Mouse (Mus musculus) MN1 (cell line): ENCODE measurements at regions not wholly inside any gene's neighbourhood (a gene's known extent, or its start where the extent isn't known, plus 50 kb on each side); places are given as distances from the start of the nearest gene placed in this dataset.

Source experiments
- DNase-seq: peaks from one replicate; pipeline ENCODE4 v3.0.0-alpha.2; 2016; ENCODE audit warnings: low spot score

DNA sequence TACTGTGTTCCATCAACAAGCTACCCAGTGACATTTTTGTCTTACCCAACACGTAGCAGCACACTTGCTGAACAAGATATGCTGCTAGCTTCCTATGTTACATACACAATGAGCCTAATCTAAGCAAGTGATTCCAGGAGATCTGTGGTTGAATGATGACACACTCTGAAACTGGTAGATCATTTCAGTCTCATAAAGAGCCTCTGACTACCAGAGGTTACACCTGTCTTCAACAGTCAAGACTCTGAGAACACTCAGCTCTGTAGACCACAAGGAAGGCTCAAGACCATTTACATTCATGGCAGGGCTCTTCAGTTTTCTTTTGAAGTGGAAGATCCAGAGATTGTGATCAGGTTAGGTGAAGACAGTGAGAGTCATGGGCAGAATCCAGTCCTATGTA is 501.3 kb upstream of the Adamts16 start:
- no peak for DNase-seq

GRCm38 (mm10) chr13:71338700-71339099 is 497.1 kb upstream of the Adamts16 start:
- DNase-seq: no peak

DNA sequence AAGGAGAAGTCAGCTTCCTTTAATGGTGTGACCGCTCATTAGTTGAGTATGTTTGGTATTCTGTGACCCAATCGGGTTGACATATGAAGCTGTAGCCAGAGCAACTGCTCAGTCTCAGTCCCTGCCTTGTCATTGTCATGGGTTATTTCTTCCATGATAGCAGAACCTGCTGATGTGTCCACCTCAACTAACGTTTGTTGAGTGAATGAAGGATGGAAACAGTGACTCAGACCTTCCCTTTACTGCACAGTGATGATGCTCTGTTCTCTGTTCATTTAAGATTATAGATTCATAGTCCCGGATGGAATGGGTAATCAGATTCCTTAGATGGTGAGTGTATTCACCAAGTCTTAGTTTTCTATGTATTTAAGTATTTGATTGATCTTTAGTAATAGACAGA is 493.3 kb upstream of the Adamts16 start:
- no peak for DNase-seq

DNA sequence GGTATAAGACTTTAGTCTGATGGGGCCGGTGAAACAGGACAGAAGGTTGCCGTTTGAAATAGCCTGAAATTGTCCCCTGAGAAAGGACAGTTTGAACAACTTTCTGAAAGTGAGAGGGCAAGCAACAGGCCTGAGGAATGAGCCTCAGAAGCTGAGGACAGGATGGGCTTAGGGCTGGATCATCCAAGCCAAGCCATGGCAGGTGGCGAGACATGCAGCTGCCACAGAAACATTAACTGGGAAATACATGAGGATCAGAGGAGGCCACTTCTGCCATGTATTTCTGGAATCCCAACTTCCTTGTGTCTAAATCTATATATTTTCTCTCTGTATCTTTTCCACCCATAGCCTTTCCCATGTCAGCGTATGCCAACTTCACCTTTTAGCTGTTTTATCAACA is 491.5 kb upstream of the Adamts16 start:
- no peak for DNase-seq

DNA sequence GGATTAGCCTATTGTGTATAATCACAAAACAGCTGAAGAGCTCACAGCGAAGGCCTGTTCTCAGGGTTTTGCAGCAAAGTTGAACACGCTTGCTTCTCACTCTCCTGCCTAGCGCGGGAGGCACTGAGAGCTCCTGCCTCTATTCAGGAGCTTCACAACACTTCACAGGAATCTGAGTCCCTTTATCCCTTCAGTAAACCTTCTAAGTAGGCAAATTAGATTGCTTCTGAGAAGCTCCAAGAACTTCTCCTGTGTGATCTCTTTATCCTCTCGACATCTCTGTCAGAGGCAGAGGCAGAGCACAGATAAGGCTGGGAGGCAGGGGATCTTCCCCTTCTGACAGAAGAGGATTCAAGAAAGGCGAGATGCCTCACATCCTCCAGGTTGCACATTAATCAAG is 488.7 kb upstream of the Adamts16 start:
- DNase-seq: no peak

- DNase-seq: no peak
Observed at GRCm38 (mm10) chr13:71327802-71328753, 486.5 kb upstream of the Adamts16 start.

DNA sequence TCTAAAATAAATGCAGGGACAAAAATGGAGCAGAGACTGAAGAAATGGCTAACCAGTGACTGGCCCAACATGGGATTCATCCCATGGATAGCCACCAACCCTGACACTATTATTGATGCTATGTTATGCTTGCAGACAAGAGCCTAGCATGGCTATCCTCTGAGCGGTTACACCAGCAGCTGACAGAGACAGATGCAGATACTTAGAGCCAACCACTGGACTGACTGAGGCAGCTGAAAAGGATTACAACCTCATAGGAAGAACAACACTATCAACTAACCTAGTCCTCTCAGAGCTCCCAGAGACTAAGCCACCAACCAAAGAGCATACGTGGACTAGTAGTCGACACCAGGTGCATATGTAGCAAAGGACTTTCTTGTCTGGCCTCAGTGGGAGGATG is 478.9 kb upstream of the Adamts16 start:
- DNase-seq: no peak

GRCm38 (mm10) chr13:71303956-71304355 is 462.3 kb upstream of the Adamts16 start:
- DNase-seq: no peak

GRCm38 (mm10) chr13:71275991-71276390 is 434.4 kb upstream of the Adamts16 start:
- no peak for DNase-seq

DNA sequence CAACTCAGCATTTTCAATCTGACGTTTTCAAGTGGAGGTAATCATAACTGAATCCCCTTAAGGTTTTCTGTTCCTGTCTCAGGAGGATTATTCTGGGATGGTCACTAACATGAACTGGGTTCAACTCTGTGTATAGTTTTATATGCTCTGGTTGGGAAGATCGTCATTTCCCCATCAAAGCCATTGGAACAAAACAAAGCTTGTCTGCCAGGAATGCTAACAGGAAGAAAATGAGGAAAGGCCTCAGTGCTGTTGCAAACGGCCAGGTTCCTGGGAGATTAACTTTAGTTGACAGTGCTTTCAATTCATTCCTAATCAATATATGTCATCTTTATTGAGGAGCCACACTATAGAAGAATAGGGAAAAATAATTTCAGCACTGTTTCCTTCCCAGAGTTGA is 432.5 kb upstream of the Adamts16 start:
- DNase-seq: no peak

DNA sequence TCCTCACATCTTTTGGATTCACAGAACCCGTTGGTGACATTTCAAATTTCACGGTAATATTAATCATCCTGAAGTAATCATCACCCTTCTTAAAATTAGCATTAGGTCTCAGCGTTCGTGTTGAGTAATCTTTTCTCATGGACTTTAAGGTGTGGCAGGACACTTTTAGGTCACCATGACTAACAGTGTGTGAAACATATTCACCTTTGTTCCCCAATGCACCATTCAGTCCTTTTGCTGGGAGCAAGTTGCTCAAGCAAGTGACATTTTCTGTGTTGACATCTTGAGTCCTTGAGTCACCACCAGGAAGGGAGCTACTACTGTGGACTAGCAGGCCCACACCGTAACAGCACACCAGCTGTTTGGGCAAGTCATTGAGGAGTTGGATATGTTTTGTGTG is 431.9 kb upstream of the Adamts16 start:
- DNase-seq: no peak

DNA sequence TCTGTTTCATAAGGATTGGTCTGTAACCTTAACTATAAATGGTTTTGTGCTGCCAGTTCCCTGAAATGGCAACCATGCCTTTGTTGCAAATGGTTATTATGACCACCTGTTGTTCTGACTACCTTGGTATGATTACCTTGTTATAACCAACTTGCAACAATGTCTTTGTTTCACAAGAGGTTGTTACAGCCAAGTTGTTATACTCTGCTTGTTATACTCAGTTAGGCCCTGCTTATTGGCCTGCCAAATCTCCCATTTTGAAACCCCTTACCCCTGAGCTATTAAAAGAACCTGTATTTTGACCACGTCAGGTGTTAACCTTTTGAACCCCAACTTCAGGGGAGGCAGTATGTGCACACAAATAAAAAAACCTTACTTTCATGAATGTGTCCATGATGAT is 431.5 kb upstream of the Adamts16 start:
- DNase-seq: no peak

- no peak for DNase-seq
Observed at GRCm38 (mm10) chr13:71272431-71272830, 430.8 kb upstream of the Adamts16 start.

DNA sequence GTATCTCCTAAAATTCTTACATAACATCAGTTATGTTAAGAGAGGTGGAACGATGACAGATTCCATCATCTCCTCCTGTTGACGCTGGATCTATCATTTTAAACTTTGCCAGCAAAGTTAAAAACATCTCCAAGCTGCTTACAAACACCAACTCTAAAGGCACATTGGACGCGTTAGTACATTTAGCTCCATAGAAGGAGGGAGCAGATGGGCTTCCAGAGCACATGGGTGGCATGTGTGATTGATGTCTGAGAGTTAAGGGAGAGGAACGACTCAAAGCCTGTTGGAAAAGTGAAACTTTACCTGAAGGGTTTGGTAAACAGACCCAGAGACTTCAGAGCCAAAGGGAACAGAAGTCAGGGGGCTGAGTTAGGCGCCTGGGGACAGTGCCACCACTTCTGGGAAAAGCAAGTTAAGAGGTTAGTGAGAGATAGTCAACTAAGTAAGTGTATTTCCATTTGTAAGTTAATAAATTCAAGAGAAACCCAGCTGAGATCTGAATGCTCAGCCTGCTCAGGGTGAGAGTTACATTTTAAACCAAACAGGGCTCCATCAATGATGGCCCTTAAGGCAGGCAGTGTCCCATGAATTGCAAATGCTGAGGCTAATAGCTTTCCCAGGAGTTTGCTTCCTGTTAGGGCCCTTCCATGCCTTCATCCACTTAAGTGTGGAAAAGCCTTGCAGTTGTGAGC is 430.3 kb upstream of the Adamts16 start:
- DNase-seq: no peak

DNA sequence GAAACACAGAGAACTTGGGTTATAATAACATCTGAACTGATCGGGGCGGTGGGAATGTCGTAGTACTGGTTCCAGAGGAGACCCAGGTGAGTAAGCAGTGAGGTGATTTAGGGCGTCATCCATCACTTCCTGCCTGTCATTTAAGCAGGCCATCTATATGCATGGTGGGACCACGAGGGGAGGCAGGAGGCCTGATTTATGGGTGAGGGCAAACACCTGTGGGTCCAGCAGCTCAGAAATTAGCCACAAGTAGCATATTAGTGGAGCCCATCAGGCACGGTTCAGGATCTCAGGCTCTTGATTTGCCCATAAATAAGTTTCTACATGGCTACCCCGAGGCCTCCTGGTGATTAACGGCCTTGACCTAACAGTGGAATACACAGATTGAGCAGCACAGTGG is 428.8 kb upstream of the Adamts16 start:
- DNase-seq: no peak

DNA sequence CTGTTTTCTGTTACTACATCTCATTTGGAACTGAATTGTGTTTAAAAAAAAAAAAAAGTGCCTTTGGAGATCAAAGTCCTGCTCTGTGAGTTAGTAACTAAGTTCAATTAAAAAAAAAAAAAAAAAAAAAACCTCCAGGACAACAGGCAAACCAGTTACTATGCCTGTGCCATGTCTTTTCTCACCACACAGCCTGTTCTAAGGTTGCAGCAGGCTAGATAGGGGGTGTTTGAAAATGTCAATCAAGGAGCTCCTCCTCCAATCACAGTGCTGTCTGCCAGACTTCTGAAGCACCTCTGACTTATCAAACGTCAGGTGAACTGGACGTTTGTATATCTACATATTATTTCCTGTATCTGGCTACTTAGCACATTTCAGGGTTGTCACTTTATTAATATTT is 427.9 kb upstream of the Adamts16 start:
- no peak for DNase-seq

DNA sequence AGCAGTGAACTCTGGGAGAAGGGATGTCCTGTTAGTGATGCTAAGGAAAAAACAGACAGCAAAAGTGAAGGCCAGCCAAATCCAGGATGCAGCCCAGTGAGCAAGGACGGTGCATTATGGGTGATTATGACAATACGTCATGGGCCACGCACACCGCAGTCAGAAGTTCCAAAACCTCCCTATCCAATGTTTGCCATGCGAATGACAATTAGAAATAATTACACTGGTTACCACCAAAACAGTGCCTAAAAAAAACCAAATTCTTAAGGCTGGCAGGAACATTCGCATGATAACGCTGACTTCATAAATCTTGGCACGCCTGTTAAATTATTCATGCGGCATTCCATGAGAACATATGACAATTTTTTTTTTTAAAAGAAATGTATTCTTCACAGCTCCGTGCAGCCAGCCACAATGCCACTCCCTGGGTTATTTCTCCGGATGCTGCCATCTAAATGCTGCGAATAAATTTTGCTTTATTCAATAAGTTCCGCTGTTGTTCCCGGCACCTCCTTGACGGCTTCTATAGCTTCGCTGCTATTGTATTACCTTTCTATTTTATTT is 421.8 kb upstream of the Adamts16 start:
- no peak for DNase-seq

DNA sequence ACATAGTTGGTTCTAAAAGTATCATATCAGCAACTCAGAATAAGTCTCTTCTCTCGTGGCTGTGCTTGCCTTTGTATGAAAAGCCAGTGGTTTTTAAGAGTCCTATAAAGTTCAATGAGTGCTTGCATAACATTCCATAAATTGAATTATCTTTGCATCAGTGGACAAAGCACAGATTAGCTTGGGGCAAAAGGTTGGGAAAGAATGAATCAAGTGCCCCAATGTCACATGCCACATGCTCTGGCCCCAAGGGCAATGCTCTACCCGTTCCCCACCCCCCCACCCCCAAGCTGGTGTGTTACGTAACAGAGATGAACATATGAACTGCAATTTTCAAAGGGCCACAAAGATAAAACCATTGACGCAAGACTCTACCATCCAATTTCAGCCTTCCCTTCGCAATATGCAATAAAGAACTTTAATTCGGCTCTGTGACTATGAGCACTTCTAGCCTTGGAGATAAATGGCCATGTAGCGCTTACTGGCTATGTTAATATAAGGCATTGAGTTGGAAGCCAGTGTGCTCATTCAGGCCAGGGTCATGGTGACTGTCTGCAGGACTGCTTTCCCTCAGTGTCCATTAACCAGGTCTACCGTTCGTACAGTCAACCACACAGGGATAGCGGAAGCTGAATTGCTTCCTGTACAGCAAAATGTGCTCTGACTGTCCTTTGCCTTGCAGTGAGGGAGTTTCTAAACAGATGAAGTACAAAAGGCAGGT is 421.1 kb upstream of the Adamts16 start:
- no peak for DNase-seq

- DNase-seq: no peak
Observed at GRCm38 (mm10) chr13:71254016-71254415, 412.4 kb upstream of the Adamts16 start.

DNA sequence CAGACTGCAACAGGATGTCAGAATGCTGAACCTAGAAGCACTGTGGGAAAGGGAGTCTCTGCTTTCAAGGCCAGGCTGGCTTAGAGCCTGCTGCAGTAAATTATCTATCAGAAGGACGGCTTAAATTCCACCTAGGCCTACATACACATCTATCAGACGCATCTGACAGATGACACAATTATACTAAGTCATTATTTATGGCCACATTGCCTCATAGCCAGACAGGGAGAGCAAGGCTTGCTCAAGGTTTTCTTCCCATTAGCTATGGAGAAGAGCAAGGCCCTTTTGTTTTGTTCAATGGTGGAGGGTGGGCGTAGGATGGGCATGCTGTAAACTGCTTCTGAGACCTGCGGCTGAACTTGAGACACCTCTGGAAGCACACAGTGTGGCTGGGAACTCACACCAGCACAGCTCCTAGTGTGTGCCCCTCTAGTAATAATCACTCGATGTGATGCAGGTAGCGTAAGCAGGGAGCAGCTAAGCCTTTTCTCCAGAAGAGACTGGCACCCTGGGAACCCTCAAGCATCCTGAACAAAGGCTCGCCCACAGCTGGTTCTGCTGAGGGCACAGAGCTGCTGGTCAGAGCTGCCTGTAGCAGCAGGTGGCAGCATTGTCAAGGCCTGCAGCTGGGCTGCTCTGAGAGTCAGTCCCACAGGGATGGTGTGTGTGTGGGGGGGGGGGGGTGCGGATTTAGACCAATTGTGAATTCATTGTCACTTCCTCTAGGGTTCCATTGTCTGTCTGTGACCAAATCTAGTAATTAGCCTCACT is 406.8 kb upstream of the Adamts16 start:
- no peak for DNase-seq

DNA sequence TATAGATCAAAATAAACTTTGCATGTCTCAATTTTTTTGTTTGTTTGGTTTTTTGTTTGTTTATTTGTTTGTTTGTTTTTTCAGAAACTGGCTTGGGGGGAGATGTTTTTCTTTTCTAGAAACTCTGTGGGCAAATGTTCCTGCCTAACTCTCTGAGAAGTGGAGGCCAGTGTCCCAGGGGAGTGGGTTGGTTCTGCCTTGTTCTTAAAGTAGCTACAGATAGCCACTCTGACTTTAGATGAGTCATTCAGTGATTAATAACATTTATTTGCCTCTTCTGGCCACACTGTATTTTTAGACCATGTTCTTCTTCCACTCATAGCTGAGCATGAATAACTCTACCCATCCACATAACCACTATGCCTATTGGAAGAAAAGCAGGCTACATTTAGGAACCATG is 405.6 kb upstream of the Adamts16 start:
- no peak for DNase-seq

DNA sequence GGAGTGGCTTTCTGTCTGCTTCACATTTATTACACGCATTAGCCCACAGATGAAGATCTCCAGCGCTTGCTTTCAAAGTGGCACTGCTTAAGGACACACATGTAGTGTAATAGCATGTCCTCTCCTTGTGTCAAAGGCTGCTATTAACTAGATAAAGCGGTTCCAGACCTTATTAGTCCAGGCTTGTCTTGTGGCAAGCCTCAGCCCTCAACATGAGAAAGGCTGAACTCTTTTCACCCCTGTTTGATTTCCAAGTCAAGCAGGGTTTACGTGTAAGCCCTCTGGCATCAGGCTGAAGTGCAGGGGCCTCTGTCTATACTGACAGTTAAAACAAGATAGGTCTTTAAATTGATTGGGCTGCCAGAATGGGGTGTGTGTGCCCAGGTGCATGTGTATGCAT is 403.7 kb upstream of the Adamts16 start:
- no peak for DNase-seq
